Mouse (Mus musculus): ENCODE measurements at regions not wholly inside any gene's neighbourhood (a gene's known extent, or its start where the extent isn't known, plus 50 kb on each side); places are given as distances from the start of the nearest gene placed in this dataset.
"Not testable (repeated sequence)": the region's sequence is repeated elsewhere in the genome, so short reads cannot be mapped to it uniquely, and the experiment has no call there.

DNA sequence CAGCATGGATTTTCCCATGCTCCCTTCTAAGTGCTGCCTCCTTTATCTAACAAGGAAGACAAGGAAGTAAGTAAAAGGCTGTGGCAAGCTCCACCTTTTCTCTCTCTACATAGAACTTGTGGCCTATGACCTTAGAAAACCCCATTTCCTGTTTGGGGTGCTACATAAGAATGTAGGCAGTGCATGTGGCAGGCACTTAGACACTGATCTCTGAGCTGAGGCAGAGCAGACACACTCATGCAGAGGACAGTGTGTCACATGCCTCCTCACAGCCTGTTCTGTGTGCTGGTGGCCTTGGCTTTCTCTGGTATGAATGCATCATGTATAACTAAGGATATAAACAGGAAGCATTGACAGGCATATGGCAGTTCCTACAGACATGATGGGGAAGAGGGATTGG lies 367.6 kb upstream of the Olfr1507 start:
- not testable (repeated sequence) for TF ChIP-seq EP300 (IDR thresholded peaks at IDR 0.05; ENCODE audit: insufficient read depth, low read depth, low read length); CTCF (IDR thresholded peaks at IDR 0.05; ENCODE audit: low read depth, low read length); POLR2A (IDR thresholded peaks at IDR 0.05; ENCODE audit: insufficient read depth, low read length)
